Mouse (Mus musculus): ENCODE measurements around the gene Tada2a.

- TF ChIP-seq ZNF384 (IDR thresholded peaks at IDR 0.05; ENCODE audit: low read depth, low read length): no peak
- TF ChIP-seq HCFC1 (IDR thresholded peaks at IDR 0.05; ENCODE audit: borderline replicate concordance, insufficient read depth, low read length): no peak
- TF ChIP-seq CHD2 (IDR thresholded peaks at IDR 0.05; ENCODE audit: low read depth, low read length): no peak
- TF ChIP-seq MAFK (IDR thresholded peaks at IDR 0.05; ENCODE audit: insufficient read depth, low read depth, low read length): no peak
- TF ChIP-seq ZC3H11A (IDR thresholded peaks at IDR 0.05; ENCODE audit: borderline replicate concordance, low read depth, low read length): no peak
Observed at GRCm38 (mm10) chr11:84117431-84117830, 12.0 kb downstream of the Tada2a start.

All from ES-E14 (cell line).